Mouse (Mus musculus) heart, adult 11 months (tissue): Measurements from ENCODE around the gene Capn10.
A peak's percentile ranks its signal among the peaks of the same experiment; 100 is the strongest.

Experiments
- DNase-seq: peaks from one replicate; pipeline ENCODE4 v3.0.0; 2022

Gene Capn10

DNA sequence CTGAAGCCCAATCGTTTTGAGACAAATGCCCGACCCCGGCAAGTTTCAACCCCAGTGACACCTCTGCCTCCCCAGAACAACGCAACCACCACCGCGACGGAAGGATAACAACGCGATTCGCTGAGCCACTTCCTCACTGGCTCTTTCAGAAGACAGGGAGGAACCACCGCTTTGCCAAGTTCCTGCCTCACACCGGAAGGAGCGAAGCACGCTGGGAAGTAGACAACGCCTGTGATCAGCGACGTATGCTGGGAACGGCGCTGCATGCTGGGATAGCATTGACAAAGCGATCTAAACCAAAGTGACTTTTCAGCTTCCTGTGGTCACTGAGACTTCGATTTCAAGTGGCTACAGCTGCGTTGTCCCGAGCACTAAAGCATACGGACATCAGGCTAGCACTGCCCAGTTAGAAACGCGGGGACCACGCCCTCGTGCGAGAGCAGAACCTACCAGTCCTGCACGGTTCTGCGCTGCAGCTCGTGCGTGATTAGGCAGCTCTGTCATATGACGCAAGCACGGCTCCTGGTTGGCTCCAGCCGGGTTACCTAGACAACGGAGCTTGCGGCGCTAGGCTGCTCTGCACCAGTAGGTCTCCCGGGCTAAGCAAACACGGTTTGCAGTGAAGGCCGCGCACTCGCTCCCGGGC is at the start of gene Capn10:
Gene Capn10, plus strand, starts transcription at position 195 of the 646 bp plus-strand sequence.
- DNase-seq = peak; percentile 100

DNA sequence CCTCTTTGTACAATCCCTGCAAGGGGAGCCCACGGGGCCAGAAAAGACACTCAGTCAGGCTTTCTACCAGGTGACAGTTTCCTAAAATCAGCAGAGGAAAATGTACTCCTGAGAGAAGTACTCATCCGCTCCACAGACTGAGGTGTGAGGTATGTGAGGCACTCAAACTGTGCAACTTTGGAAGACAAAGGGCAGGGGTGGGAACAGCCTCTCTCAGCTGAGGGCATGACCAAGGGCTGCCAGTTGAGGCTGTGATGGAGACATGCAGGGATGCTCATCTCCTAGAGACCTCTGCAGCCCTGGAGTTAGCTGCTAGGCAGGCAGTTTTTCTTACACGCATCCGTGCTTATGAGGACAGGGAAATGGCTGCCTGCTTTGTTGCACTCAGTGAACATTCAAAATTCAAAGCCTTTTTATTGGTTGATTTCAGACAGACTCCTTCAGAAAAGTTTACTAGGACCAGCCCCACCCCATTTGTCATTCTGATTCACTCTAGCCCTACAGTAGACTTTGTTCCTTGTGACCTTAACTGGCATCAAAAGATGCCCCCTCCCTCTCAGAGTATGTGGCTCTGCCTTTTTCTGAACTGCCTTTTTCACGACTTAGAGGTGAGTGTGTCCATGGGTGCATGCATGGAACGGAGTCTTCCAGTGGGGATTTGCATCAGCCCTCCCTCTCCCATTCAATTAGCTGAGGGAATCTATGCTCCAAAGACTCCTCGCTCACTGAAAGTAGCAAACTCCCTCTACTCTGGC is 45.1 kb upstream of the Capn10 start:
- no peak for DNase-seq

DNA sequence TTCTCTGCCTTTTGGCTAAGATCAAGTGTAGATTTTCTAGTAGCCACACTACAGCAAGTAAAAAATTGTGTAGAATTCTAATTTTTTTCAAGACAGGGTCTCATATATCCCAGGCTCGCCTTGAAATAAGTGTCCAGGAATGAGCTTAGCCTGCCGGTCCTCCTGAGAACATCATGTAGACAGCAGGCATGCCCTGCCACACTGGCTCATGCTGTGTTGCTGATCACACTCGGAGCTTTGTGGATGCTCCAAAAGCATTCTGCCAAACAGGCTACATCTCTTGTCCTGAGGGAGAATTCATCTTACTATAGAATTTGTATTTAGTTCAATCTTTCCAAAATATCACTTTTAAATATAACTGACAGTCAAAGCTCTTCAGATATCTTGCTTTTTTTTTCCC is 41.4 kb upstream of the Capn10 start:
- no peak for DNase-seq

DNA sequence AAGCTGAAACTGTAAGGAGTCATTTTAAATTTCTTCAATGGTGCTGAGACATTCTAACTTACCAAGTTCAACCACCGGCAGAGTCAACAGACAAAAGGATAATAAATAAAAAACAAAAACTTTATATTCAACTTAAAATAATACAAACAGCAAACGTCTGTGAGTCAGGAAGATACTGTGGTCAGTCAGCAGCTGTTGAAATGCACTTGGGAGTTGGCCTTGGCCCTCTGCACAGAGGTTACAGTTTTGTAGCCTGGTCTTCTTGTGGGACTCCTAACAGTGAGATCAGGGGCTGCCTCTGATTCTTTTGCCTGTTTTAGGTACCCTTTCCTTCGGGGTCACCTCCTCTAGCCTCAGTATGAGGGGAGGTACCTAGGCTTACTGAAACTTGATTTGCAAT is 40.3 kb upstream of the Capn10 start:
- DNase-seq = no peak

DNA sequence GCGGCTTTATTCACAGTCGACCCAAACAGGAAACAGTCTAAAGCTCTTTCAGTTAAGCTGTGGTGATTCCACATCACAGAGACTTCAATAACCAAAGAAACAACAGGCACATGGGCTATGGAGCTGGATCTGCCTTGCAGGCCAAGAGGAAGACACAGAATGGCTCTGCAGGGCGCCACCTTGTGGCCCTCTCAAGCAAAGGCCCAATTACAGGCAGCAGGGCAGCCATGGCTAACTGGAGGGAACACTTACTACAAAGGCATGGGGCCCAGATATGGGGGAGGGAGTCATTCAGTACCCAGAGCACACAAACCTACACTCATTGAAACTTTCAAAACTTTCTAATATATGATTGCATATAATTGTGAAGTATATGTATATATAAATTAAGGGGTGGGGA is 39.1 kb upstream of the Capn10 start:
- DNase-seq = no peak

DNA sequence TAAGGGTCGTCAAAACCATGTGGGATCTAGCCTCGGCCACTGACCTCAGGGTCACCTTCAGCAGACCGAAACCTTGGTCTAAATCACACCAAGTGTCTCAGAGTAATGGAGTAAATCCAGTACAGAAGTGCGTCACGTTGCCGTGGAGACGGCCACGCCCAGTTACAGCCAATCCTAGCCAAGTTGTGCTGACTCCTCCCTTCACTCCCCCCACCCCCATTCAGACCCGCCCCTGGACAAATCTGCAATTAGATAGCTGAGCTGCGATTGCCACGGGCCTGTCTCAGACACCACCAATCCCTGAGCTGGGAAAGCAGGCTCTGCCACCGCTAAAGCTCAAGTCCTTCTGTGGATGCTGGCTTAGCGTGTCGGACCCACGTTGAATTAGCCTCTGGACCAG is 31.4 kb upstream of the Capn10 start, which contains the start of gene Ankmy1:
Gene Ankmy1, minus strand, starts transcription at position 121 of the 400 bp plus-strand sequence.
- DNase-seq = no peak

DNA sequence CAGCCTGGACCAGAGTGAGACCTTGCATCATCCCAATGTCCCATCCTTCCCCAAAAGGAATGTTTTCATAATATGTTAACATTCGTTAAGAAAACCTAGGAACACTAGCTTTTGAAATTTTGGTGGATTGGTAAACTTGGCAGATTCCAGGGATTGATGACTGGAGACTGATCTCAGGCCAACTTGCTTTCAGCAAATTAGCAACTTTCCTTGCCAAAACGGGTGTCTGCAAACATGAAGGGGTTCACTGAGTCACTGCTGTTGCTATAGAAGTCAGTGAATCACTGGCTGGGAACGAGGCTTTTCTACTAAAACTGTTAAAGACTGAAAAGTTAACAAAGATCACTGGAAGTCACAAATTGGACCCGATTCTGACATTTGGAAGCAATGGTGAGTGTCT is 30.5 kb upstream of the Capn10 start:
- no peak for DNase-seq

DNA sequence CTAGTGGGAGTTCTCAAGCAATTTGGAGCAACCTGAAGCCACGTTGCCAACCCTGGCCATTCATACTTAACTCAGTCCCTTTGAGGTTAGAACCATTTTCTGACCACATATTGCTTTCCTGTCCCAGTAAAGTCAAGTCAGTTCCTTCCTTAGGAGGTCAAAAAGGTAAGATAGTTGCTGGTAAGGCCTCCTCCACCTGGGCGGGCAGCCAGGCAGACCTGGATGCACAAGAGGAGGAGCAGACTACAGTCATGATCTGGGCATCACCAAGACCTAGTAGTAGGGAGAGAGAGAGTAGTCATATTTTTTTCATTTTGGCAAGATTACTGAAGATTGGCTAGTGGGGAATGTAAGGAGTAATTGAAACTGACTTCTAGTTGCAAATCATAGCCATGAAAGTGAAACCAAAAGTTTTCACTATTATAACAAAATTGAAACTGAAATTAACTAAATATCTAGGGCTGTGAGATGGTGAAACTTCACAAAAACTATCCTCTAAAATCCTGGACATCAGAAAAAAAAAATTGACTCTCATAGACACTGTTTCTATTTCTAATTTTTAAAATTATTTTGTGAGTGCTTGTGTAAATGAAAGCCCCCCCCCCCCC is 28.4 kb upstream of the Capn10 start:
- peak; percentile 91 for DNase-seq

DNA sequence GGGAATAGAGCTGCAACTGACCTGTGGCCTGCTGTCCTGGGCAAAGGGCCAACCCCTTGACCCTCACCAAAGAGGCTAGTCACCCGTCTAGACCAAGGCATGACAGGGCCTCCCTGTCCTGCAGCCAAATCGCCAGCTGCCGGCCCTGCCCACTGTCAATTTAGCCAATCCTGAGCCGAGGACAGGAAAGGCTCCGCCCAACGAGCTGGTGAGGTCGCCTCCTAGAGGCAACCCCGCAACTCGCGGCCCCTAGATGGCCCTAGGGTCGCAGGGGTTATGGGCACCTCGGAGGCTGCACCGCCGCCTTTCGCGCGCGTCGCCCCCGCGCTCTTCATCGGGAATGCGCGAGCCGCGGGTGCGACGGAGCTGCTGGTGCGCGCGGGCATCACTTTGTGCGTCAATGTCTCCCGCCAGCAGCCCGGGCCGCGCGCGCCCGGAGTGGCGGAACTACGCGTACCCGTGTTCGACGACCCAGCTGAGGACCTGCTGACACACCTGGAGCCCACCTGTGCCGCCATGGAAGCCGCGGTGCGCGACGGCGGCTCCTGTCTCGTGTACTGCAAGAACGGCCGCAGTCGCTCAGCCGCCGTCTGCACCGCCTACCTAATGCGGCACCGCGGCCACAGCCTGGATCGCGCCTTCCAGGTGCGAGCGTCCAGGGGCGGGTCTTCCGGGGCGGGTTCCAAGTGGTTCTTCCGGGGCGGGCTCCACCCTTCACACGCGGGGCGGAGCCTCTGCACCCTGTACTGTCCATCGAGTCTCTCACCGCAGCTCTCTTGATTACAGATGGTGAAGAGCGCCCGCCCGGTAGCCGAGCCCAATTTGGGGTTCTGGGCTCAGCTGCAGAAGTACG is 27.2 kb upstream of the Capn10 start, which contains the start of gene Dusp28:
Gene Dusp28, plus strand, starts transcription at position 203 of the 853 bp plus-strand sequence.
- DNase-seq = peak; percentile 100

DNA sequence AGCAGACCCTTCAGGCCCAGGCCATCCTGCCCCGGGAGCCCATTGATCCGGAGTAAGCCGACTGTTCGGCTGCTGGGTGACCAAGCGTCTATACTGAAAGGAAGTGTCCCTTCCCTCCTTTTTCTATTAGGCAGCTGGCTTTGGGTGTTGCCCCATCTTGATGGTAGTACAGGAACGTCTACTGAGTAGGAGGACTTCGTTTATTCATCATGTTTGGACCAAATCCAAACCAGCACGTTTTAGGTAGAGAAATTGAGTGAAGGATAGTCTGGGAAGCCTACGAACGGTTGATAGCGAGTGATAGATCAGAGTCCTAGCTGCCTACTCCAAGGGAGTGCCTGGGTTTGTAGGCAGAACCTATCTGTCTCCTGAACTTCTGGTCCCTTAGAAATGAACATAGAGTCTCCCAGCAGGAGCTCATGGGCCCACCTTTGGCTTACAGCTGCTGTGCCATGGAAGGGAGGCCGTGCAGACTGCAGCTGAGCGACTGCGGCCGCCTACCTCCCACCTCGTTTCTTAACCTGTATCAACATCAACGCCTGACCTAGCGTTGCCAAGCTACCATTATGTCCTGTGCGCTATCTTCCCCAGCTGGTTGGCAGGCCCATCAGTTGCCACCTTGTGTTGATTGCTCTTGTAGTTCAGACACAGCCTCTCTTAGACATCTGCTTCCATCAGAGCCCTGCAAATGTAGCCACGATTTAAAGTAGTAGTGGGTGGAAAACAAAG is 26.4 kb upstream of the Capn10 start:
- DNase-seq = peak; percentile 91

DNA sequence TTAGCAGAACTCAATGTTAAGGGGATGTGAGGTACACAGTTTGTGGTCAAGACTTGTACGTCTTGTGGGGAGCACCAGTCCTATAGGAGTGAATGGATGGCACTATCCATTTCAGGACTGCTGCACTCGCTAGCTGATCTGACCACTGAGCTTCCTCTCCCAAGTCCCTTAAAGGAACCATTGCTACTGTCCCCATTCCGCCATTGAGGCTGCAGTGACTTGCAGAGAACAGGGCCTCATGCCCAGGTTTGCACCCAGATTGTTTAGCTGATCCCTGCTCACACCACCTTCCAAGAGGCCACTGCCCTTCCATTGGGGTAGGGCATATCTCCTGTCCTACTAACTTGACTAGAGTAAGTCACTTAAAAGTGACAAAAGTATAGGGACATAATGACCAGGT is 25.5 kb upstream of the Capn10 start:
- peak; percentile 87 for DNase-seq

DNA sequence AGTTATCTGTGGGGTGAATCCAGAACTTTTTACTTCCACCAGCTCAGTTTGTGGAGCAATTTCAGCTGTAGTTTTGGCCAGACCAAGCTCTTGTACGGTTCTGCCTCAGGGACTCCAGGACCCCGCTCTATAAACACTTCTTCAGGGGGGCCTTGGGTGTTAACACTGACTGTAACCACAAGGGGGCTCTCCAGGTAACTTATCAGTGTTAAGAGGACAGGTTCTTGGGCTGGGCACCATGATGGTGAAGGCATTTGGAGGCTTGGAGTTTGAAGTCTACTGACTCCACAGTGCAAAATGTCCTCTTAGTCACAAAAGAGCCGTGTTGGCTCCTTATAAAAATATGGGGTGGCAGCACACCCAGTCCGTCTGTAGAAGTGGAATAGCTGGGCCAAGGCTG is 25.1 kb upstream of the Capn10 start:
- DNase-seq = peak; percentile 89

DNA sequence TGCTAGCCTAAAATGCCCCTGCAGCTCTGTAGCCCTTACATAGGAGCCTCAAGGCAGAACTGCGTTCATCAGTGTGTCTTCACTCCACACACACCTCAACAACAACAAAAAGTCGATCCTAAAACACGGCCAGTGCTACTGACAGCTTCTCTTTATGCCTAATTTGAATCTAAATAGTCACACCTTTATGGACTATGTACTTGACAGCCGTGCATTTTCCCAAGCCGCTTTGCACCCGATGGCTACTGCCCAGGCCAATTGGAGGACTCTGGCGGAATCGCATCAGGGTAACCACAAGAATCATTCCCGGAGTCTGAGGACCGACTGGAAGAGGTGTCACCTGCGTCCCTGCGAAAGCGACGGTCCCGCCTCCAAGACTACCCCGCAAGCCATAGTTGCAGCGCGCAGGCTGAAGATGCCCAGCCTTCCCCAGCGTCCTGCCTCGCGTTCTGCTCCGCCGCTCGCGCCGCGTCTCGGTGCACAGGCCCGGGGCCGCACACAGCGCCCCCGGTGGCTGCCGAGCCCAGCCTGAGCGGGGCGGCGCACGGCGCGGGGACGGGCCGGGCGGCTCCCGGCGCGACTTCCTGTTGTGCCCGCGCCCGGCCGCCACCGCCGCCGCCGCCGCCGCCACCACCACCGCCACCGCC is 23.8 kb upstream of the Capn10 start, which contains the start of gene Rnpepl1:
Gene Rnpepl1, plus strand, starts transcription at position 545 of the 647 bp plus-strand sequence.
- DNase-seq = peak; percentile 98

DNA sequence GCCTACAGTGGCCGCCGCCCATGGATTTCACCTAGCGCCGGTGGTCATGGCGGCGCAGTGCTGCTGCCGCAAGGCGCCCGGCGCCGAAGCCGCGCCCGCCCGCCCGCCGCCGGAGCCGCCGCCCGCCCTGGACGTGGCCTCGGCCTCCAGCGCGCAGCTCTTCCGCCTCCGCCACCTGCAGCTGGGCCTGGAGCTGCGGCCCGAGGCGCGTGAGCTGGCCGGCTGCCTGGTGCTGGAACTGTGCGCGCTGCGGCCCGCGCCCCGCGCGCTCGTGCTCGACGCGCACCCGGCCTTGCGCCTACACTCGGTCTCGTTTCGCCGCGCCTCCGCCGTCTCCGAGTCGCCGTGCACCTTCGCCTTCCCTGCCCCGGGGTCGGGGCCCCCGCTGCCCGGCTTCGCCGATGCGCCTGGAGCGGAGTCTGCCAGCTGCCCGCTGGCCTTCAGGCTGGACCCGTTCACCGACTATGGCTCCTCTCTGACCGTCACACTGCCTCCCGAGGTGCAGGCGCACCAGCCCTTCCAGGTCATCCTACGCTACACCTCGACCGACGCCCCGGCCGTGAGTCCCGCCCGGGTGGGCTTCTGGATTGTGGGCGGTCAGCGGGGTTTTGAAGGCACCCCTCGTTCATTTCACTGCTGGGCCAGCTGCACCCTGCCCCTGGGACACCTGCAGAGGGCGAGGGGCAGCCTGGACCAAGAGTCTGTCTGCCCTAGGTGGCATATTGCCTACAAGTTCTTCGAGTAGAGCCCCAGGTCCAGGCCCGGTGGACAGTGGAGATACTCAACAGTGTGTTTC is 23.1 kb upstream of the Capn10 start:
- DNase-seq = peak; percentile 96

DNA sequence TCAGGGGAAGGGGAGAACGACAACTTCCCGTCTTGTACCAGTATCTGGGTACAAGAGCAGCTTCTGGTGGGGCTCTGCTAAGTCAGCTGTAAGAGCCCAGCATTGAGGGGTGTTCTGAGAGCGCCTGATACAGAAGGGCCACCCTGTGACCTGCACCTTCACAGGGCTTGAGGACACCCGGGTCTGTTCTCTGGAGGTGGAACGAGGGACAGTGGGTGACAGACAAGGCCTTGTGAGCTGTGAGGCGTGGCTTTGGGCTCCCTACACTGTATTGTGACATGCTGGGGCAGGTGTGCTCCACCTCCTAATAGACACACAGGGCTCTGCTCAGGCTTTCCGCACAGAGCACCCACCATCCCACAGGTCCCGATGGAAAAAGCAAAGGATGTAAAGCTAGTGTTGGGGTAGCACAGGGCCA is 22.4 kb upstream of the Capn10 start:
- DNase-seq = peak; percentile 93

DNA sequence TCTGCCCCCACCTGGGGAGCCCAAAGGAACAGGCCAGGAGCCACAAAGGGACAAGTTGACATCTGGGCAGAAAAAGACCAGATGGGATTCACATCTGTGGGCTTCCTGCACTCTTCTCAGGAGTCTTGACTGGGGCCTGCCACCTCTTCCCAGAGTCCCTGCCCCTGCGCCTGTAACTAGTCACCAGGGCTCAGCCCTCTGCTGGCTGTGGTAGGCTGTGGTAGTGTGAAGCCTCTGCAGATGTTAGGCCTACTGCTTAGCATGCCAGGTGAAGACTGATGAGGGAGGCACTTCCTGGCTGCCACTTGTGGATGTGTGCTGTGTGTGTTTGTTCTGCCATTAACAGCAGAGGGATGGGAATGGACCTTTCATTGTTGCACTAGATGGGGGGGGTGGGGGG is 21.9 kb upstream of the Capn10 start:
- peak; percentile 87 for DNase-seq

DNA sequence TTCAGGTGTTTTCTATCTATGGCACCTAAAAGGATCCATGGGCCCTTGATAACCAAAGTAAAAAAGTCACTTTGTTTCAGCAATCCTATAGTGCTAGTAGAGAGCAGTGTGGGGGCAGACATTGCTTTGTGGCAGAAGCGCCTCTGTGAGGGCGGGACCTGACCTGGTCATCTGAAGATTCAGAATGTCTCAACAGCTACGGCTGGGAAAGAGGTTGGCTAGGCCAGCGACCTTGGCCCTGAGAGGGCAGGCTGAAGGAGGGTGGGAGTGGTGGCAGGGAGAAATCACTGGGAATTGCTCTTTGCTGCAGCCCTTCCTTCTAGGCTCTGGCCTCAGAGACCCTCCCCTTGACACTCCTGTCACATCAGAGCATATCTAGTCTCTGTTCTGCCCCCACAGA is 19.9 kb upstream of the Capn10 start:
- DNase-seq = peak; percentile 85

DNA sequence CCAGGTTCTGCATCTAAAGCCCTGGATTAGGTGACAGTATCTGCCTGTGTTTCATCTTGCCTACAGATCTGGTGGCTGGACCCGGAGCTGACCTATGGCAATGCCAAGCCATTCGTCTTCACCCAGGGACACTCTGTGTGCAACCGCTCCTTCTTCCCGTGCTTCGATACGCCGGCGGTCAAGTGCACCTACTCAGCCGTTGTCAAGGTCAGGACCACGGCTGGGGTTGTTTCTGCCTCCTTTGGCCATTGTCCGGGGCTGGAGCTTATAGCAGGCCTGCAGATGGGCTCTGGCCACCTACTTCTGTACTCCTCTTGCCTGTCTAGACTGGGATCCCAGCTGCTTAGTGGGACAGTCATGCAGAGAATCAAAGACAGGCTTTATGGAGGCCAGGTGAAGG is 19.2 kb upstream of the Capn10 start:
- DNase-seq = peak; percentile 90

DNA sequence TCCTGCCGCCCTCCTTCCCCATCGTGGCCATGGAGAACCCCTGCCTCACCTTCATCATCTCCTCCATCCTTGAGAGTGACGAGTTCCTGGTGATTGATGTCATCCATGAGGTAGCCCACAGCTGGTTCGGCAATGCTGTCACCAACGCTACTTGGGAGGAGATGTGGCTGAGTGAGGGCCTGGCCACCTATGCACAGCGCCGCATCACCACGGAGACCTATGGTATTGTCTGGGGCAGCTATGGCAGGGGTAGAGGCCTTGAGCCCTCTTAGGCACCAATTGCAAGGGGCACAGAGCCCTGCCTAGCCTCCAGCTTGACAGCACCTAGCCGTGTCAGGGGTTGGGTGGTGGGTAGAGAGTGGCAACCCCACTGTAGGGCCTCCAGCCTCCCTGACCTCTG is 17.5 kb upstream of the Capn10 start:
- peak; percentile 90 for DNase-seq

DNA sequence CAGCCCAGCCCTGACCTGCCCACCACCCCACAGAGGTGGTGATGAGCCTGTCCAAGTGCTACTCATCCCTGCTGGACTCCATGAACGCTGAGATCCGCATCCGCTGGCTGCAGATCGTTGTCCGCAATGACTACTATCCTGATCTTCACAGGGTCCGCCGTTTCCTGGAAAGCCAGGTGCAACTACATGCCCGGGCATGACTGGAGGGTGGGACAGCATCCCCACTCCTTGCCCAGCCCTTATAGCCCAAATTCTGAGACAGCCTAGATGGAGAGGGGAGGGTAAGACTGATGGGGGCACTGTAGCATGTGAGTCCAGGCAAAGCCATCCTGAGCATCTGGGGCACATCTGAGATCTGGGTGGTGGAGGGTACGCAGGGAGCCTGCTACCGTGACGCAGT is 15.0 kb upstream of the Capn10 start:
- peak; percentile 88 for DNase-seq

DNA sequence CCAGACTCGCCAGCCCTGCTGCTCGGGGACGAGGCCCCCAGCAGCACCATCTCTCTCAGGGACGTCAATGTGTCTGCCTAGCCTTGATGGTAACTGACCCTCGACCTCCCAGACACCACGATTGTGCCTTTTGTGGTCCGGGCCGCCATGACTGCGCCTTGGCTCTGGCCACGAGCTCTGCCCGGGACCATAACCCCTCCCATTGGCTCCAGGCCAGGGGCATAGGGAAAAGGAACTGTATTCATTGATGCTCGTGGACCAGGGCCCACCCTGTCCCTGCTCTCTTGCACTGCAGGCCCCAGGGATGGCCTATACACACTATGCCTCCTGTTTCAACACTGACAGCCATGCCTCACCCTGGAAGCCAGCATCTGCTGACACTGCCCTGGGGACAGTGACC is 14.4 kb upstream of the Capn10 start:
- DNase-seq = no peak
